Comparison of ENCODE assay signal across 30 mouse cellular contexts in genomic region chr2:83507901-83508300, GRCm38 (mm10).
"Had no signal": no experiment of that assay in that cellular context is flagged by ENCODE, and none has a peak within 500 bp of the region (broad histone marks: within the 10 kb centered on the region; RNA-seq: fewer than 3 reads in every experiment).

No protein-coding gene starts in this region.

- H3K4me2 ChIP-seq: limb, embryonic 12.5 days; limb, embryonic 13.5 days; limb, embryonic 15.5 days; liver, embryonic 11.5 days; liver, embryonic 12.5 days; liver, embryonic 13.5 days; liver, embryonic 15.5 days; lung, embryonic 14.5 days; lung, embryonic 15.5 days; midbrain, embryonic 11.5 days; midbrain, embryonic 12.5 days; midbrain, embryonic 13.5 days; midbrain, embryonic 15.5 days; neural tube, embryonic 12.5 days had no signal

- H3K9ac ChIP-seq: limb, embryonic 12.5 days; limb, embryonic 13.5 days; limb, embryonic 15.5 days; liver, embryonic 12.5 days; liver, embryonic 13.5 days; liver, embryonic 14.5 days; liver, embryonic 15.5 days; liver, postnatal 0 days; lung, embryonic 14.5 days; lung, embryonic 15.5 days; midbrain, embryonic 12.5 days; midbrain, embryonic 13.5 days; midbrain, embryonic 15.5 days; neural tube, embryonic 12.5 days had no signal

- H3K36me3 ChIP-seq: limb, embryonic 10.5 days; limb, embryonic 12.5 days; limb, embryonic 13.5 days; limb, embryonic 15.5 days; liver, embryonic 12.5 days; liver, embryonic 13.5 days; liver, embryonic 15.5 days; lung, embryonic 15.5 days; midbrain, embryonic 10.5 days; midbrain, embryonic 12.5 days; midbrain, embryonic 13.5 days; midbrain, embryonic 15.5 days; neural tube, embryonic 12.5 days had no signal

- H3K27ac ChIP-seq: limb, embryonic 10.5 days; limb, embryonic 12.5 days; limb, embryonic 13.5 days; limb, embryonic 15.5 days; liver, embryonic 12.5 days; liver, embryonic 13.5 days; liver, embryonic 14.5 days; liver, embryonic 15.5 days; lung, embryonic 15.5 days; macrophage; midbrain, embryonic 10.5 days; midbrain, embryonic 12.5 days; midbrain, embryonic 13.5 days; midbrain, embryonic 15.5 days; neural tube, embryonic 12.5 days had no signal

- H3K4me3 ChIP-seq: limb, embryonic 10.5 days; limb, embryonic 12.5 days; limb, embryonic 13.5 days; limb, embryonic 15.5 days; liver, embryonic 12.5 days; liver, embryonic 13.5 days; liver, embryonic 15.5 days; lung, embryonic 15.5 days; megakaryocyte, embryonic 14.5 days; midbrain, embryonic 10.5 days; midbrain, embryonic 12.5 days; midbrain, embryonic 13.5 days; midbrain, embryonic 15.5 days; myocyte; neural tube, embryonic 12.5 days had no signal

- H3K9me3 ChIP-seq: limb, embryonic 10.5 days; limb, embryonic 12.5 days; limb, embryonic 13.5 days; limb, embryonic 15.5 days; liver, embryonic 12.5 days; liver, embryonic 13.5 days; liver, embryonic 15.5 days; lung, embryonic 15.5 days; megakaryocyte, embryonic 14.5 days; midbrain, embryonic 10.5 days; midbrain, embryonic 12.5 days; midbrain, embryonic 13.5 days; midbrain, embryonic 15.5 days; neural tube, embryonic 12.5 days had no signal

- H3K27me3 ChIP-seq: limb, embryonic 12.5 days; limb, embryonic 13.5 days; limb, embryonic 15.5 days; liver, embryonic 12.5 days; liver, embryonic 13.5 days; liver, embryonic 15.5 days; lung, embryonic 15.5 days; megakaryocyte, embryonic 14.5 days; midbrain, embryonic 12.5 days; midbrain, embryonic 13.5 days; midbrain, embryonic 15.5 days; neural tube, embryonic 12.5 days had no signal

- DNase-seq: left cerebral cortex, postnatal 4 days; liver; liver, embryonic 13.5 days; liver, postnatal 0 days; lung, adult 18-20 months; lung, adult 2 months; lung, embryonic 14.5 days; lung, postnatal 10 days; lung, postnatal 14 days; lung, postnatal 36 days; lung, postnatal 4 days; midbrain, embryonic 14.5 days had no signal

- H3K4me1 ChIP-seq: limb, embryonic 10.5 days; limb, embryonic 12.5 days; limb, embryonic 13.5 days; limb, embryonic 15.5 days; liver, embryonic 12.5 days; liver, embryonic 13.5 days; liver, embryonic 15.5 days; lung, embryonic 15.5 days; megakaryocyte, embryonic 14.5 days; midbrain, embryonic 10.5 days; midbrain, embryonic 12.5 days; midbrain, embryonic 13.5 days; midbrain, embryonic 15.5 days; neural tube, embryonic 12.5 days had no signal
